Mouse (Mus musculus) G1E-ER4 (cell line): ENCODE data around the gene Crmp1. TPM values are rescaled to one million over a fixed set of nuclear protein-coding genes. Genes with fewer than 3 reads are reported as not detected.

Experiments
- GATA1 ChIP-seq: IDR thresholded peaks from one replicate; pipeline ENCODE4 v1.8.0; 2012; ENCODE audit warnings: low read length, inconsistent platforms
- polyA plus RNA-seq: library from polyadenylated mRNA; stranded (reverse); fragments of >175 nt; gene quantifications from 2 replicates; pipeline ENCODE4 v1.2.3, GENCODE M21; 2012

The Crmp1 gene
- polyA plus RNA-seq, 1 experiment: not detected

DNA sequence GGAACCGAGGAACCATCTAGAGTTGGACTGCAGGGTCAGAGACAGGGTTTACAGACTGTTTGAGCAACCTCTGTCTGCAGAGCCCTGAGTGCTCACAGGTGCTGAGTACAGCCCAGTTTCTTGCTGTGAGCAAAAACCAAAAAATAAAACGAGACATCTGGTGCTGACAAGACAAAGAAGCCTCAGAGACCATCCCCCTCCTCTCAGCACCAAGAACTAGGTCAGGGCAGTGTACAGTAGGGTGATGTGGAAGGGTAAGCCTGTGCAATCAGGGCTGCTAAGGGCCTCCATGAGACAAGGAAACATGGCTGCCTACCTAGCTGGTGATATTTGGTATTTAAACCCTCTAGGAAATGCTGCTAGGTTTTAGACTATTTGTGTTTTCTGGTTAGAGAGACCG lies 9.9 kb downstream of the Crmp1 start:
- TF ChIP-seq GATA1: no peak

- no peak for TF ChIP-seq GATA1
These were observed 10.5 kb downstream of the Crmp1 start for GRCm38 (mm10) chr5:37252101-37252804.

GRCm38 (mm10) chr5:37254523-37254922 lies 12.8 kb downstream of the Crmp1 start:
- TF ChIP-seq GATA1: no peak

DNA sequence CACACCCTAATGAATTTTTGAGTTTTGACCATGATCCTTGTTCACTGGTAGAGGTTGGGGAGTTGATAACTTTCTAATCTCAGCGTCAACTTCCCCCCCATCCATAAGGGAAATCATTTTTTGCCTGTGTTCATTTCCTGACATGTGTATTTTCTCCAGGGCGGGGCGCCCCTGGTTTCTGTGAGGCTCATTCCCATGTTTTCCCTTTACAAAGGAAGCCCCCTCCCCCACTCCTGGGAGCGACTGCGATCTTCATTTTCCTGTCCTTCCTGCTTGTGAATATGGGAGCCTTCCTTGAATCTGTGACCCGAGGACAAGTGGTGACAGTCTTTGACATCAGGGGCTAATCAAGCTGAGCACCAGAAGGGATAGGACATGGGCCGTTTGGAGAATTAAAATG lies 15.1 kb downstream of the Crmp1 start:
- TF ChIP-seq GATA1: no peak

GRCm38 (mm10) chr5:37257243-37257642 lies 15.5 kb downstream of the Crmp1 start:
- no peak for TF ChIP-seq GATA1

- no peak for TF ChIP-seq GATA1
These were observed 20.0 kb downstream of the Crmp1 start for GRCm38 (mm10) chr5:37261734-37262133.

GRCm38 (mm10) chr5:37263816-37264215 lies 22.1 kb downstream of the Crmp1 start:
- TF ChIP-seq GATA1: no peak

- TF ChIP-seq GATA1: no peak
These were observed 39.3 kb downstream of the Crmp1 start for GRCm38 (mm10) chr5:37281021-37281420.

DNA sequence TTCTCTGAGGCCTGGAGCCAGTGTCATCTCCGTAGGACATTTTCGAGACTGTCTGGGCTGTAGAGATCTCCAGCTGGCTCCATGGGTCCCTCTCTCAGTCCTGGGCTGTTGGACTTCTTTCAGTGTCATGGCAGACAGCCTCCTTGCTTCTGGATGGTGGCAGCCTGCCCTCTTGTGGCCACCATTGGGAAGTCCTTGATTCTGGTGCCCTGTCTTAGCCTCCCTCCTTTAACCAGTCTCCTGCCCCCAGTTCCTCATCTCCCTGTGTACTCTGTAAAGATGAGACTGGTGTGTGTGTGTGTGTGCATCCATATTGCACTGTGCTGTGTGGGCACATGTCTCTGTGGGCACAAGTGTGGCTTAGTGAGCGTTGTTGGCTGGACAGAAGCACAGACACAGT lies 46.6 kb downstream of the Crmp1 start:
- no peak for TF ChIP-seq GATA1

- TF ChIP-seq GATA1: no peak
These were observed 47.5 kb downstream of the Crmp1 start for GRCm38 (mm10) chr5:37289236-37289635.

DNA sequence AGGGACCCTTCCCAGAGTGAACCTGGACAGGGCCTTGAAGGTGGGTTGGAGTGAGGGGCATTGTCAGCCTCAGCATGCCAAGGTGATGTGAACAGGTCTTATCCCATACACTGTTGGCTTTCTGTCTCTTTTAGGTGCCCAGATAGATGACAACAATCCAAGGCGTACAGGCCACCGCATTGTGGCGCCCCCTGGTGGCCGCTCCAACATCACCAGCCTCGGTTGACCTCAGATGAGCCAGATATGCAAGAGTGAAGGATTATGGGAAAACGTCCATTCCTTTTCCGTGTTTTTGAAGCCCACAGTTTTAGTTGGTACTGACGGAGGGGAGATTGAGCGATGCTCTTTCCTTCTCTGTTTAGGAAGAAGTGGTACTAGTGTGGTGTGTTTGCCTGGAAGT lies 49.2 kb downstream of the Crmp1 start:
- no peak for TF ChIP-seq GATA1

- no peak for TF ChIP-seq GATA1
These were observed 55.0 kb downstream of the Crmp1 start for GRCm38 (mm10) chr5:37296717-37297116.

- no peak for TF ChIP-seq GATA1
These were observed 56.6 kb downstream of the Crmp1 start for GRCm38 (mm10) chr5:37298370-37298769.

- no peak for TF ChIP-seq GATA1
These were observed 68.3 kb downstream of the Crmp1 start for GRCm38 (mm10) chr5:37310026-37310425.

DNA sequence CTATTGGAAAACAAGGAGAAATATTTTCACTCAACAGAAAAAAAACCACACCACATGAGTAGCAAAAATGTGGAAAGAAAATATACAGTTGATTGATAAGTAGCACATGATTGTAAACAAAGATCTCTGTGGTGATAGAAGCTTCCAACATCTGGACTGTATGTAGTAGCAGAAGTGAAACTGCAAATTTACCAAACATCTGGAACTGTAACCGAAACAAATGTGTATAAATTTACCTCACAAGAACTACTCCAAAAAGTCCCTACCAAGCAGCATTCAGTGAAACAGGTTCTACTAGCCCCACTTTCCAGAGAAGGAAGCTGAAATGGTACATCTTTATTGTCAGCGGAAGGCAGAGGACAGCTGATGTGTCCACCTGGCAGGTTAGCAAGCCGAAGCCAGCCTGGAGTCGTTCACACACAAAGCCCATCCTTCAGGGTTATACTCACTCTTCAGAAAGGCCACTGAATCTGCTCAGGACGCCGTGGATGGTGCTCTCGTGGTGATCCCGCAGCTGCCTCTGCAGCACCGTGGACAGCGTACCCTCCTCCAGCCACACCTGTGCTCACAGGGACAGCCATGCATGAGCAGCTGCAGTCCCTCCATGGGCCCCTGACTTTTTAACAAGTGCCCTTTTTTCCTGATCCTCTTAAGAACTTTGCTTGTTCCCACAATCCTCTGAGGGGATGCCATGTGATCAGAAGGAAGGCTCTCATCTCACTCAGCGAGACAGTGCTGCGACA lies 71.4 kb downstream of the Crmp1 start:
- TF ChIP-seq GATA1: no peak

DNA sequence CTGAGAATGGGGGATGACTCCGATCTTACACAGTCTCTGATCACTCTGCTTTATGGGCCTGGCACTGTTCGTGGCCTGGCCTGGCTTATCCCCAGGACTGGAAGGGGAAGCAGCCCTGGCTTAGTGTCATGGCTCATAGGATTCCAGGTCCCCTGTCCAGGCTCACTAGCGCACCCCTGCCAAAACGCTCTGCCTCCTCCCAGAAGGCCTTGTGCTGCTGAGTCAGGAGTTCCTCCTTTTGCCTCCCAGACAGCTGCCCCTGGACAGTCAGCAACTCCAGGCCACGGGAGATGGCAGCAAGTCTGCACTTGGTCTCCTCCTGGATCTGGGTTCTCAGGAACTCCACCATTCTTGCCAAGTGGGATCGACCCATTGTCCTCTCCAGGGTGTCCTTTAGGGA lies 77.0 kb downstream of the Crmp1 start:
- TF ChIP-seq GATA1: no peak

GRCm38 (mm10) chr5:37320174-37320573 lies 78.4 kb downstream of the Crmp1 start:
- TF ChIP-seq GATA1: no peak

- no peak for TF ChIP-seq GATA1
These were observed 79.0 kb downstream of the Crmp1 start for GRCm38 (mm10) chr5:37320761-37321160.
